ENCODE assay signal across 13 mouse cellular contexts in the genomic region with DNA sequence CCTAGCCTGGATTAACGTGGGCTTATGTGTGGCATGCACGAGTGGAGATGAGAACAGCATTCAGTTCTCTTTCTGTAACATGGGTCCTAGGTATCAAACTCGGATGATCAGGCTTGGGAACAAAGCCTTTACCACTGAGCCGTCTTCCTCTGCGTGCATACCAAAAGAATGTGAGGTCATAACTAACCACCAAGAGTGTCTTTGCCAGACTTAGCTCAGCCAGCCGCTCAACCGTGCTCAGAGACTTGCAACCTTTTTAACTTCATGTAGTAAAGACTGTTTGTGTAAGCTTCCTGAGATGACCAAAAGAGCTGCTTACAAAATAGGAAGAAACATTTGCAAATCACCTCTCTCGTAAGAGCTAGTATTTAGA. TPM values are rescaled to one million over a fixed set of nuclear protein-coding genes. Genes with fewer than 3 reads are reported as not detected.
DNase-seq lines count a peak whose midpoint lies in the region; ATAC-seq and TF ChIP-seq lines count a peak whose summit lies in the region.
"Had no signal": no experiment of that assay in that cellular context is flagged by ENCODE, and none has a peak within 500 bp of the region (broad histone marks: within the 10 kb centered on the region; RNA-seq: fewer than 3 reads in every experiment).

No protein-coding gene starts in this region.

- intact Hi-C loops in left cerebral cortex, postnatal 10 days (cut with DNase I): no loop called here

- H3K4me3 ChIP-seq in CH12.LX (replicated peaks in 1 of 3; ENCODE audit: low read depth in 2 of 3, low read length in 2 of 3, poor library complexity in 1 of 3): peak overlapping the region; percentile 20 to 33 (median 30)
- H3K4me3 ChIP-seq in embryonic facial prominence, embryonic 15.5 days (replicated peaks): no peak overlapping the region
- H3K4me3 ChIP-seq in forebrain, embryonic 15.5 days: no peak overlapping the region
- H3K4me3 ChIP-seq: erythroblast, embryonic 14.5 days; lung, embryonic 15.5 days had no signal

- TF ChIP-seq RAD21 in CH12.LX (IDR thresholded peaks at IDR 0.05; ENCODE audit: low read depth, low read length): no peak

- H3K27me3 ChIP-seq in CH12.LX (replicated peaks): no peaks in the 10 kb centered on the region
- H3K27me3 ChIP-seq in embryonic facial prominence, embryonic 15.5 days: no peaks in the 10 kb centered on the region
- no peaks in the 10 kb centered on the region for H3K27me3 ChIP-seq in forebrain, embryonic 15.5 days
- H3K27me3 ChIP-seq: lung, embryonic 15.5 days had no signal

- no peaks in the 10 kb centered on the region for H3K9me3 ChIP-seq in CH12.LX (replicated peaks; ENCODE audit: low read length)
- H3K9me3 ChIP-seq in embryonic facial prominence, embryonic 15.5 days (replicated peaks): no peaks in the 10 kb centered on the region
- H3K9me3 ChIP-seq in forebrain, embryonic 15.5 days: no peaks in the 10 kb centered on the region
- H3K9me3 ChIP-seq: lung, embryonic 15.5 days had no signal

- H3K9ac ChIP-seq in CH12.LX (ENCODE audit: insufficient read depth, low read depth): no peak overlapping the region
- no peak overlapping the region for H3K9ac ChIP-seq in embryonic facial prominence, embryonic 15.5 days
- H3K9ac ChIP-seq in forebrain, embryonic 15.5 days (replicated peaks): no peak overlapping the region
- H3K9ac ChIP-seq: lung, embryonic 15.5 days had no signal

- DNase-seq in 416B (ENCODE audit: low read depth): peak; percentile 77
- DNase-seq in CH12.LX (ENCODE audit: extremely low read depth): peak; percentile 60
- no peak for DNase-seq in left cerebral cortex, postnatal 10 days (ENCODE audit: extremely low spot score in 1 of 2, low spot score in 2 of 2)
- DNase-seq: cerebellum, adult 11-12 months; midbrain, embryonic 14.5 days had no signal

- no peak for TF ChIP-seq CTCF in CH12.LX (conservative IDR thresholded peaks at IDR 0.05 in 1 of 2, IDR thresholded peaks at IDR 0.05 in 1 of 2; ENCODE audit: low read depth in 2 of 2, low read length in 2 of 2)

- peaks cover 64% of the 10 kb centered on the region for H3K79me2 ChIP-seq in CH12.LX (replicated peaks; ENCODE audit: control insufficient read depth, extremely low read depth, insufficient read depth, poor library complexity, severe bottlenecking)

- ATAC-seq in embryonic facial prominence, embryonic 15.5 days (ENCODE audit: insufficient number of reproducible peaks, low FRiP score, low TSS enrichment, low read depth): no peak
- ATAC-seq in megakaryocyte, adult 5-6 weeks (ENCODE audit: poor library complexity, severe bottlenecking): peak; percentile 80
- ATAC-seq in frontal cortex, adult (ENCODE audit: low TSS enrichment): no peak
- ATAC-seq in forebrain, embryonic 15.5 days (replicated peaks): no peak
- ATAC-seq: activated CD4-positive, CD25-positive, alpha-beta regulatory T cell, adult 4 months; inflammation-experienced regulatory T-cells, adult 6 months had no signal

- in situ Hi-C loops in CH12.LX (cut with MboI; ENCODE audit: low pct_ligation_motif_present, low pct_unique_long_range_greater_than_20kb, low sequenced_read_pairs): no loop called here

- H3K4me2 ChIP-seq in CH12.LX (ENCODE audit: insufficient read depth, low read depth, poor library complexity, severe bottlenecking): peak overlapping the region; percentile 48
- H3K4me2 ChIP-seq in embryonic facial prominence, embryonic 15.5 days (replicated peaks): no peak overlapping the region
- H3K4me2 ChIP-seq in forebrain, embryonic 15.5 days (replicated peaks): no peak overlapping the region
- H3K4me2 ChIP-seq: lung, embryonic 15.5 days had no signal

- TF ChIP-seq EP300 in CH12.LX (IDR thresholded peaks at IDR 0.05; ENCODE audit: low read length): no peak

- TF ChIP-seq POLR2A in CH12.LX (IDR thresholded peaks at IDR 0.05; ENCODE audit: low read depth, low read length): no peak

- H3K27ac ChIP-seq in CH12.LX (ENCODE audit: insufficient read depth, low read depth): peak overlapping the region; percentile 80
- 0 out of 2 replicates have a peak overlapping the region, but pooled peaks have one; percentile 17 for H3K27ac ChIP-seq in embryonic facial prominence, embryonic 15.5 days (replicated peaks)
- H3K27ac ChIP-seq in forebrain, embryonic 15.5 days (replicated peaks): no peak overlapping the region
- H3K27ac ChIP-seq: lung, embryonic 15.5 days had no signal

- peaks cover 41 to 94% of the 10 kb centered on the region in 2 experiments for H3K4me1 ChIP-seq in CH12.LX (ENCODE audit: control insufficient read depth in 1 of 2, insufficient read depth in 2 of 2)
- H3K4me1 ChIP-seq in embryonic facial prominence, embryonic 15.5 days: peaks cover 17% of the 10 kb centered on the region
- H3K4me1 ChIP-seq in forebrain, embryonic 15.5 days: no peaks in the 10 kb centered on the region; the same call in 1 of the 2 replicates

- WGBS in embryonic facial prominence, embryonic 15.5 days: 56% methylated on average over 8 of the region's 8 CpGs
- 81% methylated on average over 8 of the region's 8 CpGs for WGBS in forebrain, embryonic 15.5 days

- H3K36me3 ChIP-seq in CH12.LX (replicated peaks in 1 of 2; ENCODE audit: control insufficient read depth in 1 of 2, insufficient read depth in 1 of 2, low read length in 1 of 2): peaks cover 0 to 7% of the 10 kb centered on the region in 2 experiments
- no peaks in the 10 kb centered on the region for H3K36me3 ChIP-seq in embryonic facial prominence, embryonic 15.5 days
- H3K36me3 ChIP-seq in forebrain, embryonic 15.5 days: no peaks in the 10 kb centered on the region
- H3K36me3 ChIP-seq: lung, embryonic 15.5 days had no signal

- dilution Hi-C loops in CH12.LX (cut with MboI; ENCODE audit: extremely low pct_ligation_motif_present, extremely low pct_unique_long_range_greater_than_20kb, low sequenced_read_pairs): no loop called here

TF ChIP-seq in CH12.LX, 34 proteins besides CTCF, POLR2A, EP300 and RAD21:
- TF ChIP-seq MEF2A (IDR thresholded peaks at IDR 0.05; ENCODE audit: borderline replicate concordance, low read depth, low read length): 0 out of 2 replicates have a peak, but pooled peaks have one; percentile 43
- 0 out of 2 replicates have a peak, but pooled peaks have one; percentile 24 for TF ChIP-seq BHLHE40 (IDR thresholded peaks at IDR 0.05; ENCODE audit: low read depth, low read length)
- TF ChIP-seq POLR2AphosphoS2 (IDR thresholded peaks at IDR 0.05; ENCODE audit: low read depth, low read length): no peak

RNA-seq across cellular contexts. Expression of gene Maea, which starts 16.9 kb away (rescaled TPM):
- total RNA-seq in CH12.LX (2012; rRNA removed) (75.0 and 76.9 TPM in 2 replicates), CH12.LX (2014; rRNA removed) (75.5 and 91.4 TPM in 2 replicates)
- polyA plus RNA-seq in CH12.LX (2012; ENCODE audit: insufficient read length, low read depth): 94.2 and 96.2 TPM in 2 replicates
- 116 and 118 TPM in 2 replicates for polyA plus RNA-seq in embryonic facial prominence, embryonic 15.5 days (2015; fragmentation: Nextera tagmentation; extraction: Ambion mirVana)
- total RNA-seq in megakaryocyte, adult 5-6 weeks (2015): 43.3 and 45.9 TPM in 2 replicates
- 239 and 253 TPM in 2 replicates for total RNA-seq in megakaryocyte, adult 5-6 weeks (2017)
- 10 to 100 TPM; 81.9 to 90.3 TPM for total RNA-seq in left cerebral cortex, postnatal 10 days (2021)
- 101 and 107 TPM in 2 replicates for polyA plus RNA-seq in forebrain, embryonic 15.5 days (2015; fragmentation: Nextera tagmentation; extraction: Ambion mirVana)

RNA-seq across cellular contexts. Expression of gene Uvssa, which starts 26.1 kb away (rescaled TPM):
- total RNA-seq in CH12.LX (2012; rRNA removed) (2.9 and 3.2 TPM in 2 replicates), CH12.LX (2014; rRNA removed) (2.5 and 2.6 TPM in 2 replicates)
- 5.3 and 5.8 TPM in 2 replicates for polyA plus RNA-seq in CH12.LX (2012; ENCODE audit: insufficient read length, low read depth)
- 10.4 and 11.3 TPM in 2 replicates for polyA plus RNA-seq in embryonic facial prominence, embryonic 15.5 days (2015; fragmentation: Nextera tagmentation; extraction: Ambion mirVana)
- 9.4 TPM in 2 replicates for total RNA-seq in megakaryocyte, adult 5-6 weeks (2015)
- total RNA-seq in megakaryocyte, adult 5-6 weeks (2017): 6.1 and 8.4 TPM in 2 replicates
- total RNA-seq in left cerebral cortex, postnatal 10 days (2021): 10 to 100 TPM in 1 of 2 experiments, 1 to 10 TPM in 1; 8.7 to 10.2 TPM
- polyA plus RNA-seq in forebrain, embryonic 15.5 days (2015; fragmentation: Nextera tagmentation; extraction: Ambion mirVana): 8.5 and 8.8 TPM in 2 replicates

Comparison
In these comparisons a context has a peak if more than half of its experiments do, and no peak if none do; other contexts are left out.
1. DNase-seq: peak in 416B (single experiment) and CH12.LX (single experiment); none in left cerebral cortex, postnatal 10 days (0 of 2).
2. H3K4me3 ChIP-seq: peak in CH12.LX (3 of 3); none in embryonic facial prominence, embryonic 15.5 days (single experiment) and forebrain, embryonic 15.5 days (single experiment).